Mouse (Mus musculus) erythroblast, embryonic 14.5 days (primary cell): Measurements from ENCODE around the gene Pip5k1c.

Experiments used
- GATA1 ChIP-seq: IDR thresholded peaks from 2 replicates; pipeline ENCODE4 v1.6.1; 2012; ENCODE audit warnings: low read length, inconsistent platforms, mixed read lengths
- TAL1 ChIP-seq: IDR thresholded peaks from 3 replicates; pipeline ENCODE4 v1.6.1; 2012; ENCODE audit warnings: low read length, inconsistent platforms, mixed read lengths

GRCm38 (mm10) chr10:81342686-81343505 is 50.1 kb downstream of the Pip5k1c start, which contains the start of gene Gipc3:
- TF ChIP-seq GATA1, result no peak
- TF ChIP-seq TAL1, result no peak
